Mouse (Mus musculus) CD4-positive, CD25-positive, alpha-beta regulatory T cell, adult 4 months (primary cell): ENCODE measurements around the gene Mterf1b. TPM values are rescaled to one million over a fixed set of nuclear protein-coding genes. Genes with fewer than 3 reads are reported as not detected.

Experiments
- ATAC-seq: one replicate; pipeline ENCODE4 v1.8.0; 2017
- polyA plus RNA-seq, 2 experiments: library from polyadenylated mRNA; unstranded; fragments of 100-300 nt; shearing (Covaris generic); gene quantifications; one replicate each; pipeline ENCODE4 v1.2.1; 2017

Mterf1b gene
- polyA plus RNA-seq, 2 experiments from 2014 or later = 9.5 to 10.8 TPM

DNA sequence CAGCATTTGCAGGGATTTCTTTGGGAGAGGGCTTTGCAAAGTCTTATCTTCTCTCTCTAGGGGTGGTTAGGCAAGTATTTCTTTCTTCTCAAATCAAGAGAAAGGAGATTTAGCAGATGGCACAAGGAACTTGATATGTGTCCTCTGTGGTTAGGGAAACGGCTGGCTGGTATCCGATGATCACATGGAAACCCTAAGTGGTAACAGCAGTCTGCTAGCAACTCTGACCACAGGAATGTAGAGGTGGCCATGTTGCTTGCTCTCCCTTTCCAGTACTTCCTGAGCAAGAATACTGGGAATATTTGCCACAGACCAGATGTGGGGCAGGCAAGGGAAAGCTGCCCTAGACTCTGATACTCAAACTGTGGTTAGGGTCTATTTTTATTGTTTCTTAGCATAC, 53.9 kb downstream of the Mterf1b start:
- ATAC-seq = no peak

Other genes starting within 250 kb of the Mterf1b start
- 10 to 100 TPM; 46.1 to 51.8 TPM for gene Cyp51, start 87.6 kb upstream of the Mterf1b start, polyA plus RNA-seq